Mouse (Mus musculus) erythroblast, embryonic 14.5 days (primary cell): ENCODE measurements around the gene Cd81. TPM values are rescaled to one million over a fixed set of nuclear protein-coding genes. Genes with fewer than 3 reads are reported as not detected.

Experiments
- H3K27me3 ChIP-seq: 2 replicates; pipeline ENCODE4 v1.6.1; 2012; ENCODE audit warnings: inconsistent platforms; ENCODE audit not compliant: control insufficient read depth
- H3K36me3 ChIP-seq: 2 replicates; pipeline ENCODE4 v1.6.1; 2012; ENCODE audit warnings: mild to moderate bottlenecking, inconsistent platforms; ENCODE audit not compliant: control insufficient read depth
- H3K4me1 ChIP-seq: 2 replicates; pipeline ENCODE4 v1.6.1; 2012; ENCODE audit warnings: inconsistent platforms; ENCODE audit not compliant: control insufficient read depth
- H3K4me3 ChIP-seq: replicated peaks from 2 replicates; pipeline ENCODE3; 2012; ENCODE audit warnings: moderate library complexity, mild to moderate bottlenecking, inconsistent platforms
- H3K9me3 ChIP-seq: 2 replicates; pipeline ENCODE4 v1.6.1; 2012; ENCODE audit warnings: low read length, inconsistent platforms, mixed read lengths; ENCODE audit not compliant: control insufficient read depth
- GATA1 ChIP-seq: IDR thresholded peaks from 2 replicates; pipeline ENCODE4 v1.6.1; 2012; ENCODE audit warnings: low read length, inconsistent platforms, mixed read lengths
- TAL1 ChIP-seq: IDR thresholded peaks from 3 replicates; pipeline ENCODE4 v1.6.1; 2012; ENCODE audit warnings: low read length, inconsistent platforms, mixed read lengths
- polyA plus RNA-seq: library from polyadenylated mRNA; stranded (reverse); fragments of >175 nt; gene quantifications from 2 replicates; pipeline ENCODE4 v1.2.3, GENCODE M21; 2012

Cd81 gene
- polyA plus RNA-seq, 1 experiment = 5.9 TPM

- TF ChIP-seq TAL1 (no peak), GATA1 (no peak)
- Histone ChIP-seq H3K27me3 (no peaks in the 10 kb centered on the region; the same call in 1 of the 2 replicates), H3K36me3 (peaks cover 12% of the 10 kb centered on the region), H3K4me1 (peaks cover 13% of the 10 kb centered on the region), H3K9me3 (no peaks in the 10 kb centered on the region), H3K4me3 (no peak overlapping the region)
Measured at GRCm38 (mm10) chr7:143075394-143075793, 22.9 kb downstream of the Cd81 start.

GRCm38 (mm10) chr7:143077351-143077750 is 24.8 kb downstream of the Cd81 start:
- no peaks in the 10 kb centered on the region for H3K36me3 ChIP-seq
- H3K9me3 ChIP-seq = no peaks in the 10 kb centered on the region
- no peaks in the 10 kb centered on the region; the same call in 1 of the 2 replicates for H3K27me3 ChIP-seq
- H3K4me3 ChIP-seq = no peak overlapping the region
- H3K4me1 ChIP-seq = peaks cover 6% of the 10 kb centered on the region; the same call in 1 of the 2 replicates
- no peak for TF ChIP-seq GATA1
- no peak for TF ChIP-seq TAL1

GRCm38 (mm10) chr7:143082024-143082423 is 29.5 kb downstream of the Cd81 start:
- H3K36me3 ChIP-seq = no peaks in the 10 kb centered on the region
- no peaks in the 10 kb centered on the region for H3K9me3 ChIP-seq
- H3K27me3 ChIP-seq = no peaks in the 10 kb centered on the region; the same call in 1 of the 2 replicates
- no peak overlapping the region for H3K4me3 ChIP-seq
- TF ChIP-seq TAL1 = no peak
- no peak for TF ChIP-seq GATA1
- peaks cover 6% of the 10 kb centered on the region; the same call in 1 of the 2 replicates for H3K4me1 ChIP-seq

GRCm38 (mm10) chr7:143083708-143084107 is 31.2 kb downstream of the Cd81 start:
- H3K27me3 ChIP-seq = no peaks in the 10 kb centered on the region; the same call in 1 of the 2 replicates
- H3K4me1 ChIP-seq = peaks cover 6% of the 10 kb centered on the region; the same call in 1 of the 2 replicates
- H3K9me3 ChIP-seq = no peaks in the 10 kb centered on the region

GRCm38 (mm10) chr7:143086366-143086765 is 33.8 kb downstream of the Cd81 start:
- Histone ChIP-seq H3K27me3 (no peaks in the 10 kb centered on the region; the same call in 1 of the 2 replicates), H3K36me3 (no peaks in the 10 kb centered on the region), H3K4me1 (peaks cover 6% of the 10 kb centered on the region; the same call in 1 of the 2 replicates), H3K4me3 (no peak overlapping the region), H3K9me3 (no peaks in the 10 kb centered on the region)
- TF ChIP-seq GATA1 (no peak), TAL1 (no peak)

More at GRCm38 (mm10) chr7:143083708-143084107, 31.2 kb downstream of the Cd81 start:
- TF ChIP-seq TAL1 (no peak), GATA1 (no peak)
- no peaks in the 10 kb centered on the region for H3K36me3 ChIP-seq
- H3K4me3 ChIP-seq = no peak overlapping the region

GRCm38 (mm10) chr7:143087070-143087579 is 34.6 kb downstream of the Cd81 start:
- Histone ChIP-seq H3K36me3 (no peaks in the 10 kb centered on the region), H3K27me3 (no peaks in the 10 kb centered on the region; the same call in 1 of the 2 replicates), H3K4me3 (no peak overlapping the region), H3K9me3 (no peaks in the 10 kb centered on the region), H3K4me1 (peaks cover 3% of the 10 kb centered on the region; the same call in 1 of the 2 replicates)
- TF ChIP-seq TAL1 (no peak), GATA1 (no peak)

GRCm38 (mm10) chr7:143093847-143094246 is 41.3 kb downstream of the Cd81 start:
- H3K9me3 ChIP-seq = no peaks in the 10 kb centered on the region
- no peak for TF ChIP-seq TAL1
- peaks cover 2% of the 10 kb centered on the region; the same call in 1 of the 2 replicates for H3K4me1 ChIP-seq
- no peak overlapping the region for H3K4me3 ChIP-seq
- H3K36me3 ChIP-seq = no peaks in the 10 kb centered on the region
- peaks cover 2% of the 10 kb centered on the region; the same call in 1 of the 2 replicates for H3K27me3 ChIP-seq

GRCm38 (mm10) chr7:143094592-143095553 is 42.3 kb downstream of the Cd81 start, which contains the start of gene Trpm5:
Gene Trpm5, minus strand, starts transcription at chr7:143094642.
- Histone ChIP-seq H3K27me3 (peaks cover 2% of the 10 kb centered on the region; the same call in 1 of the 2 replicates), H3K4me1 (peaks cover 2% of the 10 kb centered on the region; the same call in 1 of the 2 replicates), H3K4me3 (no peak within 1 kb of the TSS), H3K9me3 (no peaks in the 10 kb centered on the region), H3K36me3 (no peaks in the 10 kb centered on the region)
- TF ChIP-seq TAL1 (no peak), GATA1 (no peak)

GRCm38 (mm10) chr7:143095554-143095907 is 43.0 kb downstream of the Cd81 start:
- Histone ChIP-seq H3K27me3 (peaks cover 5% of the 10 kb centered on the region; the same call in 1 of the 2 replicates), H3K9me3 (no peaks in the 10 kb centered on the region), H3K36me3 (no peaks in the 10 kb centered on the region), H3K4me3 (no peak overlapping the region), H3K4me1 (peaks cover 2% of the 10 kb centered on the region; the same call in 1 of the 2 replicates)
- TF ChIP-seq TAL1 (no peak), GATA1 (no peak)
